Mouse (Mus musculus): Measurements from ENCODE around the gene Taf12. TPM values are rescaled to one million over a fixed set of nuclear protein-coding genes. Genes with fewer than 3 reads are reported as not detected.
"Not testable (repeated sequence)": the region's sequence is repeated elsewhere in the genome, so short reads cannot be mapped to it uniquely, and the experiment has no call there.

The Taf12 gene
- polyA plus RNA-seq, 1 experiment from 2014 or later, result 65.0 TPM

DNA sequence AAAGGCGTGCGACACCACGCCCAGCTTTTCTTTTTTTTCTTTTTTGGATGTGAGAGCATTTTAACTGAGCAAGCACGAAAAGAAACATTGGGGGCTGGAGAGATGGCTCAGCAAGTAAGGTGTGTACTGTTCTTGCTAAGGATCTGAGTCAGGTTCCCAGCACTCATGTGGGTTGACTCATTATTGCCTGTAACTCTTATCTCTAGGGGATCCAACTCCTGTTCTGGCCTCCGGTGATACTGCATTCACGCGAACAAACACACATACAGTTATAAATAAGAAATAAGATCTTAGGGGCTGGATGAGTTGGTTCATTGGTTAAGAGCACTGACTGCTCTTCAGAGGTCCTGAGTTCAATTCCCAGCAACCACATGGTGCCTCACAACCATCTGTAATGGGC is 10.9 kb upstream of the Taf12 start:
- Histone ChIP-seq H3K27ac (ENCODE audit: low read depth, low read length) (no peak overlapping the region), H3K9ac (ENCODE audit: low read depth, low read length) (no peak overlapping the region), H3K4me3 (ENCODE audit: low read depth, low read length) (no peak overlapping the region), H3K9me3 (ENCODE audit: control insufficient read depth, low read length) (no peaks in the 10 kb centered on the region), H3K36me3 (ENCODE audit: control insufficient read depth, insufficient read depth, low read length) (no peaks in the 10 kb centered on the region), H3K4me2 (replicated peaks; ENCODE audit: low read depth, low read length) (no peak overlapping the region), H3K27me3 (ENCODE audit: control insufficient read depth, insufficient read depth, low read length) (no peaks in the 10 kb centered on the region), H3K4me1 (replicated peaks; ENCODE audit: control insufficient read depth, insufficient read depth, low read length) (peaks cover 4% of the 10 kb centered on the region; the same call in 1 of the 2 replicates)
- WGBS, result 98% methylated on average over 7 of the region's 7 CpGs
- ATAC-seq (ENCODE audit: low FRiP score), result no peak
- no peak for DNase-seq (ENCODE audit: low spot score)

GRCm38 (mm10) chr4:132266835-132267349 is 7.3 kb upstream of the Taf12 start:
- H3K9ac ChIP-seq (ENCODE audit: low read depth, low read length), result no peak overlapping the region
- no peak for ATAC-seq (ENCODE audit: low FRiP score)
- H3K4me1 ChIP-seq (replicated peaks; ENCODE audit: control insufficient read depth, insufficient read depth, low read length), result no peaks in the 10 kb centered on the region
- H3K36me3 ChIP-seq (ENCODE audit: control insufficient read depth, insufficient read depth, low read length), result no peaks in the 10 kb centered on the region
- H3K4me3 ChIP-seq (ENCODE audit: low read depth, low read length), result no peak overlapping the region
- no peaks in the 10 kb centered on the region for H3K27me3 ChIP-seq (ENCODE audit: control insufficient read depth, insufficient read depth, low read length)
- DNase-seq (ENCODE audit: low spot score), result no peak
- H3K9me3 ChIP-seq (ENCODE audit: control insufficient read depth, low read length), result no peaks in the 10 kb centered on the region
- 72% methylated on average over 3 of the region's 3 CpGs for WGBS
- no peak overlapping the region for H3K4me2 ChIP-seq (replicated peaks; ENCODE audit: low read depth, low read length)
- H3K27ac ChIP-seq (ENCODE audit: low read depth, low read length), result no peak overlapping the region

- Histone ChIP-seq H3K9me3 (ENCODE audit: control insufficient read depth, low read length) (no peaks in the 10 kb centered on the region), H3K4me3 (ENCODE audit: low read depth, low read length) (no peak overlapping the region), H3K27me3 (ENCODE audit: control insufficient read depth, insufficient read depth, low read length) (no peaks in the 10 kb centered on the region), H3K27ac (ENCODE audit: low read depth, low read length) (no peak overlapping the region), H3K36me3 (ENCODE audit: control insufficient read depth, insufficient read depth, low read length) (no peaks in the 10 kb centered on the region), H3K9ac (ENCODE audit: low read depth, low read length) (no peak overlapping the region), H3K4me1 (replicated peaks; ENCODE audit: control insufficient read depth, insufficient read depth, low read length) (no peaks in the 10 kb centered on the region), H3K4me2 (replicated peaks; ENCODE audit: low read depth, low read length) (no peak overlapping the region)
- DNase-seq (ENCODE audit: low spot score) (peak; percentile 22), ATAC-seq (ENCODE audit: low FRiP score) (no peak)
- 15% methylated on average over 6 of the region's 6 CpGs for WGBS
These were observed 5.1 kb upstream of the Taf12 start for GRCm38 (mm10) chr4:132268871-132269739.

- DNase-seq (ENCODE audit: low spot score), result peak; percentile 88
- H3K9ac ChIP-seq (ENCODE audit: low read depth, low read length), result peak overlapping the region; percentile 24
- no peaks in the 10 kb centered on the region for H3K4me1 ChIP-seq (replicated peaks; ENCODE audit: control insufficient read depth, insufficient read depth, low read length)
- peak overlapping the region; percentile 70 for H3K27ac ChIP-seq (ENCODE audit: low read depth, low read length)
- under 1% methylated on average over 35 of the region's 35 CpGs for WGBS
- peak overlapping the region; percentile 6; the same call in 1 of the 2 replicates for H3K4me3 ChIP-seq (ENCODE audit: low read depth, low read length)
- ATAC-seq (ENCODE audit: low FRiP score), result peak; percentile 77
- no peaks in the 10 kb centered on the region for H3K27me3 ChIP-seq (ENCODE audit: control insufficient read depth, insufficient read depth, low read length)
- H3K4me2 ChIP-seq (replicated peaks; ENCODE audit: low read depth, low read length), result peak overlapping the region; percentile 30
- no peaks in the 10 kb centered on the region for H3K9me3 ChIP-seq (ENCODE audit: control insufficient read depth, low read length)
- H3K36me3 ChIP-seq (ENCODE audit: control insufficient read depth, insufficient read depth, low read length), result no peaks in the 10 kb centered on the region
These were observed 4.2 kb upstream of the Taf12 start for GRCm38 (mm10) chr4:132269740-132270560.

DNA sequence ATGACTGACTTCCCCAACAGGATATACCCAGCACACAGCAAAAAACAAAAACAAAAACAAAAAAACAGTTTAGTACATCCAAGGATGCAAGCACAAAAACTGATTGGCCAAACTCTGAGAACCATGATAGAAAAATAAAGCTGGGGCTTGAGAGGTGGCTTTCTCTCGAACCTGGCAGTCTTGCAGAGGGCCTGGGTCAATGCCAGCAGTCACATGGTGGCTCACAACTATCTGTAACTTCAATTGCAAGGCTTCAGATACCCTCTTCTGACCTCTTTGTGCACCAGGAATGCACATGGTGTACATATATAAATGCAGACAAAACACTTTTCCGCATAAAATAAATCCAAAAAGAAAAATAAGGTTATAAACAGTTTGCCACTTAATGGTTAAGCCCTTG is 1.0 kb upstream of the Taf12 start:
- no peak for DNase-seq (ENCODE audit: low spot score)
- no peak for ATAC-seq (ENCODE audit: low FRiP score)
- Histone ChIP-seq H3K27ac (ENCODE audit: low read depth, low read length) (no peak overlapping the region), H3K27me3 (ENCODE audit: control insufficient read depth, insufficient read depth, low read length) (no peaks in the 10 kb centered on the region), H3K9ac (ENCODE audit: low read depth, low read length) (no peak overlapping the region), H3K4me3 (ENCODE audit: low read depth, low read length) (no peak overlapping the region), H3K4me1 (replicated peaks; ENCODE audit: control insufficient read depth, insufficient read depth, low read length) (no peaks in the 10 kb centered on the region), H3K4me2 (replicated peaks; ENCODE audit: low read depth, low read length) (no peak overlapping the region), H3K9me3 (ENCODE audit: control insufficient read depth, low read length) (no peaks in the 10 kb centered on the region), H3K36me3 (ENCODE audit: control insufficient read depth, insufficient read depth, low read length) (no peaks in the 10 kb centered on the region)
- WGBS, result 75% methylated on average over 2 of the region's 2 CpGs

DNA sequence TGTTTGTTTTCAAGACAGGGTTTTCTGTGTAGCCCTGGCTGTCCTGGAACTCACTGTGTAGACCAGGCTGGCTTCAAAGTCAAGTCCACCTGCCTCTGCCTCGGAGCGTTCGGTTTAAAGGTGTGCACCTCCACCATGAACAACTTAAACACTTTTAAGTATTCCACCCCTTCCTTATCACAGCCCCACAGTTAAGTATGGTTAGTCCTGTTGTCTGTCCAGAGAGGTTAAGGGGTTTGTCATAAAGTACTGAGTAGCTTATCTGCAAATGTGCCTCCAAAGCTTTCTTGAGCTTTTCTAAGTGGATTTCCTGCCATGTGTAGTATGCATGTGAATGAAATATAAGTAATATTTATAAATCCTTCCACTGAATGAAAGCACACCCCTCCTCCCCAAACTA is 1.8 kb downstream of the Taf12 start:
- Histone ChIP-seq H3K4me2 (replicated peaks; ENCODE audit: low read depth, low read length) (no peak overlapping the region), H3K4me3 (ENCODE audit: low read depth, low read length) (no peak overlapping the region), H3K27ac (ENCODE audit: low read depth, low read length) (no peak overlapping the region), H3K9me3 (ENCODE audit: control insufficient read depth, low read length) (no peaks in the 10 kb centered on the region), H3K9ac (ENCODE audit: low read depth, low read length) (no peak overlapping the region), H3K4me1 (replicated peaks; ENCODE audit: control insufficient read depth, insufficient read depth, low read length) (no peaks in the 10 kb centered on the region), H3K27me3 (ENCODE audit: control insufficient read depth, insufficient read depth, low read length) (no peaks in the 10 kb centered on the region), H3K36me3 (ENCODE audit: control insufficient read depth, insufficient read depth, low read length) (no peaks in the 10 kb centered on the region)
- 89% methylated on average over 3 of the region's 3 CpGs for WGBS
- DNase-seq (ENCODE audit: low spot score) (no peak), ATAC-seq (ENCODE audit: low FRiP score) (no peak)

DNA sequence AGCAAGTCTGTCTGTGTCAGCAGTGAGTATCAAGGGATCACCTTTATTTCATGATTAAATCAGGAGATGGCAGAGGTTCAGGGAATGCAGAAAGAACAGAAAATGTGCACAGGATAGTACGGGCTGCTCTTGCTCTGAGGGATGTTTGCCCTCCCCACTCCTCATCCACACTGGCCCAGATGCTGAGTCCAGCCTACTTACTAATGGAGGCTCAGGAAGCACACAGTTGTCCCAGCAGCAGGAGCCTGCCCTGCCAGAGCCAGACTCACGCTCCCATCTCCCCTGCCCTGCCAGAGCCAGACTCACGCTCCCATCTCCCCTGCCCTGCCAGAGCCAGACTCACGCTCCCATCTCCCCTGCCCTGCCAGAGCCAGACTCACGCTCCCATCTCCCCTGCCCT is 14.7 kb downstream of the Taf12 start:
- H3K9ac ChIP-seq (ENCODE audit: low read depth, low read length); DNase-seq (ENCODE audit: low spot score); H3K9me3 ChIP-seq (ENCODE audit: control insufficient read depth, low read length); H3K4me2 ChIP-seq (replicated peaks; ENCODE audit: low read depth, low read length); ATAC-seq (ENCODE audit: low FRiP score); H3K27ac ChIP-seq (ENCODE audit: low read depth, low read length); H3K4me3 ChIP-seq (ENCODE audit: low read depth, low read length); H3K27me3 ChIP-seq (ENCODE audit: control insufficient read depth, insufficient read depth, low read length); H3K4me1 ChIP-seq (replicated peaks; ENCODE audit: control insufficient read depth, insufficient read depth, low read length): not testable (repeated sequence)
- peaks cover 11% of the 10 kb centered on the region; the same call in 1 of the 2 replicates for H3K36me3 ChIP-seq (ENCODE audit: control insufficient read depth, insufficient read depth, low read length)
- 86% methylated on average over 2 of the region's 5 CpGs for WGBS

DNA sequence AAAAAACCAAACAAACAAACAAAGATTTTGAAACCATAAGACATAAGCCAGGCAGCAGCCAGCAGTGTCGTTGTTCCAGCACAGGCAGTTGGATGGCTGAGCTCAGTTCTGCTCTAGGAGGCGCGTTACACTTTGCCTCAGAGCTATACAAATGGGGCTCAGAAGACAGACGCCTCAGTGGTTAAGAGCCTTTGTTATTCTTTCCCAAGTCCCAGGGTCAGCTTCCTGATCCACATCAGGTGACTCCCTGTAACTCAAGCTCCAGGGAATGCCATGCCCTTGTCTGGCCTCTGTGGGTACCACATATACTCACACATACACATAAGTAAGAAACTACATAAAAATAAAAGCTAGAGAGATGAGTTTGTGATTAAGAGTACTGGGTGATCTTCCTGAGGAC is 16.9 kb downstream of the Taf12 start:
- Histone ChIP-seq H3K4me3 (ENCODE audit: low read depth, low read length) (no peak overlapping the region), H3K36me3 (ENCODE audit: control insufficient read depth, insufficient read depth, low read length) (0 out of 2 replicates have a peak, but pooled peaks cover 4% of the 10 kb centered on the region), H3K9me3 (ENCODE audit: control insufficient read depth, low read length) (no peaks in the 10 kb centered on the region), H3K4me1 (replicated peaks; ENCODE audit: control insufficient read depth, insufficient read depth, low read length) (no peaks in the 10 kb centered on the region), H3K9ac (ENCODE audit: low read depth, low read length) (no peak overlapping the region), H3K27me3 (ENCODE audit: control insufficient read depth, insufficient read depth, low read length) (no peaks in the 10 kb centered on the region), H3K4me2 (replicated peaks; ENCODE audit: low read depth, low read length) (no peak overlapping the region), H3K27ac (ENCODE audit: low read depth, low read length) (no peak overlapping the region)
- no peak for DNase-seq (ENCODE audit: low spot score)
- ATAC-seq (ENCODE audit: low FRiP score), result no peak
- 91% methylated on average over 4 of the region's 4 CpGs for WGBS
